Comparison of ENCODE assay signal across 8 mouse cellular contexts in the genomic region with DNA sequence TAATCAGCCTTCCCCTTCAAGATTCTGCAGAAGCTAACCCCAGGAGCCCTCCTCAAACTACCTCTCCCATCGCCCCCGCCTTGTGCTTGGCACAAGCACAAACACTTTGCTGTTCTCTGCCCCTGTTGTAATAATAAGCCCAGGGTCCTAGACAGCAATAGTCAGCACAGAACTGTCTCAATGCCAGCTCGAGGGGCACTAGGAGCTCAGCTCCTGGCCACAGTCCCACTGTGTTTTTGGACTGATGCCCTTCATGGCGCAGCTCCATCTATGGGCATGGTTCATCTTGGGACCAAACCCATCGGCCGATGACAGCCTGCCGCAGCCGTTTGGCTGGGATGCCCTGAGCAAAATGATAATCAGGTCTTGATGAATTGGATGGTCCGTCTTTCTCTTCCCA.
A peak's percentile ranks its signal among the peaks of the same experiment; 100 is the strongest.
DNase-seq lines count a peak whose midpoint lies in the region.

No protein-coding gene starts in this region.

- DNase-seq in kidney, postnatal 14 days: peak; percentile 17
- no peak for DNase-seq in kidney, adult 18-20 months
- peak; percentile 14 for DNase-seq in cerebellum, adult 11-12 months
- DNase-seq in frontal cortex, postnatal 10 days (ENCODE audit: low spot score in 2 of 2): peak; percentile 32 to 57
- DNase-seq in layer of hippocampus, postnatal 25 days (ENCODE audit: extremely low spot score in 1 of 2, low spot score in 1 of 2): peak; percentile 7 to 45
- peak; percentile 17 for DNase-seq in right cerebral cortex, postnatal 14 days
- no peak for DNase-seq in thymus, postnatal 0 days (ENCODE audit: low spot score)
- no peak for DNase-seq in kidney, postnatal 36 days

Comparison
In these comparisons a context has a peak if more than half of its experiments do, and no peak if none do; other contexts are left out.
1. DNase-seq: peak in kidney, postnatal 14 days (single experiment), cerebellum, adult 11-12 months (single experiment), frontal cortex, postnatal 10 days (2 of 2), layer of hippocampus, postnatal 25 days (2 of 2) and right cerebral cortex, postnatal 14 days (single experiment); none in kidney, adult 18-20 months (single experiment), thymus, postnatal 0 days (single experiment) and kidney, postnatal 36 days (0 of 2).